Mouse (Mus musculus): ENCODE data around the gene Agfg2.

DNA sequence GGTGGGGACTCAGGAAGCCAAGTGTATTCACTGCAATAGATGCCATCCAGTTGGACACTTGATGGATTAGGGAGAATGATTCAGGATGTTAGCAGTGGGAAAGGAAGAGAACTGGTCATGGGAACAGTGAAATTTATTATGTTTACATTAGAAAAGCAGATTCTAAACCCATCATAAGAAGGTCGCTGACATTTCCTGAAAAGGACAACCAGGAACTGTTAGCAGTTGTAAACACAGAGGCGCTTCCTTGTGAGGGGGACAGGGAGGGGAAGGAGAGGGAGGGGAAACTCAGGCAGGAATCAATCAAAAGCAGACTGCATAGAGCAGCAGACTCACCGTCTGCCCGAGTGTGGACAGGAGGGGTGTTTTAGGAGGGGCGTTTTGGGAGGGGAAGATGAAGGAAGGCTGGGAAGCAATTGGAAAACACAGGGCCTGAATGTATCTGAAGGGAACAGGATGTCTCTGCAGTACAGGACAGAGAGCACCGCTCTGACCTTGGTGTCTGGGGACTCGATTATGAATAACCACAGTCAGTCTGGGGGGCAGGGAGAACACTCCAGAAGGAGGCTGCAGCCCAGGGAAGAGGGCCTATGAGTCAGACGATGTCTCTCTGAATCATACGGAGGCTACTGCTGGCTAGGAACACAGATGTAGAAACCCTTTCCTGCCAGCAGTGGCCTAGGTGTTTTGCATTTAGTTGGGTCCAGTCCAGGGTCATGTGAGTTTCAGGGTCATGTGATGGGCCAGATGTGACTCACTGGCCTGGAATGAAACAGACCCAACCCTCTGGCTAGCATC lies 12.9 kb downstream of the Agfg2 start:
- TF ChIP-seq CTCF (conservative IDR thresholded peaks at IDR 0.05; ENCODE audit: low read length) = no peak
- TF ChIP-seq POU5F1 (IDR thresholded peaks at IDR 0.05; ENCODE audit: borderline replicate concordance, low read length) = no peak
